Mouse (Mus musculus) embryonic facial prominence, embryonic 14.5 days (tissue): ENCODE measurements at regions not wholly inside any gene's neighbourhood (a gene's known extent, or its start where the extent isn't known, plus 50 kb on each side); places are given as distances from the start of the nearest gene placed in this dataset.

Source experiments
- ATAC-seq: fragments of 200-750 bp; cut with Nextera tagmentation; 2 replicates; pipeline ENCODE4 v1.8.0; 2017; ENCODE audit warnings: low read depth, moderate number of reproducible peaks, moderate TSS enrichment
- DNase-seq: peaks from one replicate; pipeline ENCODE4 v3.0.0-alpha.2; 2015; ENCODE audit warnings: low spot score
- H3K27ac ChIP-seq: fragments of 300-500 bp; sonication (generic); replicated peaks from 2 replicates; pipeline ENCODE4 v1.5.1; 2014; ENCODE audit warnings: low read depth, mild to moderate bottlenecking, low read length, moderate library complexity
- H3K27me3 ChIP-seq: fragments of 300-500 bp; sonication (generic); replicated peaks from 2 replicates; pipeline ENCODE4 v1.6.1; 2014; ENCODE audit warnings: low read length; ENCODE audit not compliant: control insufficient read depth, insufficient read depth
- H3K36me3 ChIP-seq: fragments of 300-500 bp; sonication (generic); 2 replicates; pipeline ENCODE4 v1.6.1; 2014; ENCODE audit warnings: low read length, mixed read lengths; ENCODE audit not compliant: control insufficient read depth, insufficient read depth
- H3K4me1 ChIP-seq: fragments of 300-500 bp; sonication (generic); 2 replicates; pipeline ENCODE4 v1.6.1; 2014; ENCODE audit warnings: antibody characterized with exemption, low read length; ENCODE audit not compliant: control insufficient read depth, insufficient read depth
- H3K4me2 ChIP-seq: fragments of 300-500 bp; sonication (generic); 2 replicates; pipeline ENCODE4 v1.6.1; 2014; ENCODE audit warnings: low read depth, mild to moderate bottlenecking, low read length, moderate library complexity, mixed read lengths
- H3K4me3 ChIP-seq: fragments of 300-500 bp; sonication (generic); 2 replicates; pipeline ENCODE4 v1.5.1; 2014; ENCODE audit warnings: low read depth, mild to moderate bottlenecking, low read length
- H3K9ac ChIP-seq: fragments of 300-500 bp; sonication (generic); 2 replicates; pipeline ENCODE4 v1.6.1; 2014; ENCODE audit warnings: low read depth, mild to moderate bottlenecking, low read length, moderate library complexity, mixed read lengths
- H3K9me3 ChIP-seq: fragments of 300-500 bp; sonication (generic); 2 replicates; pipeline ENCODE4 v1.6.1; 2016; ENCODE audit warnings: low read length; ENCODE audit not compliant: control insufficient read depth
- WGBS: fragments of 180-500 bp; shearing (Covaris S2); extraction: QIAGEN DNeasy Blood & Tissue Kit; methylation state at CpG from one replicate; pipeline ENCODE4 v1.1.7; 2014; 5-methylcytosine and 5-hydroxymethylcytosine counted together

DNA sequence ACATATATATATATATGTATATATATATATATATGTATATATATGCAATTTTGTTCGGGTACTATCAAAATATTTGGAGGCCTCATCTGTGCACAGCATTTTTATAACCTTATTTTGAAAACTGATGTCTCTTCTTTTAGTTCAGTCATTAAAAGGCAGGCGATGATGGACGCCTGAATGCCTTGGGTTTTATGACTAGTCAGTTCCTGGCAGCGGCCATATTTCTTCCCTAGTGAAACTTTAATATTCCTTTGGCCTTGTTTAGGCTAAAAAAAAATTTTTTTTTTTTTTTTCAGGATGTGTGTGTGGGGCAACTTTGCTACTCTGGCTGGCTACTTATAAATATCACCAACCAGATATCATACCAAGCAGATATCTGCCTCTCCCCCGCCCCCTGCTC lies 78.0 kb upstream of the Arid5b start:
- 61% methylated on average over 5 of the region's 5 CpGs for WGBS
- Histone ChIP-seq H3K27ac (peak overlapping the region; percentile 68), H3K4me2 (no peak overlapping the region), H3K9ac (no peak overlapping the region), H3K27me3 (no peaks in the 10 kb centered on the region), H3K9me3 (no peaks in the 10 kb centered on the region), H3K36me3 (no peaks in the 10 kb centered on the region), H3K4me1 (0 out of 2 replicates have a peak, but pooled peaks cover 3% of the 10 kb centered on the region), H3K4me3 (no peak overlapping the region)
- no peak for ATAC-seq
- peak; percentile 65 for DNase-seq

- 8% methylated on average over 6 of the region's 6 CpGs for WGBS
- H3K27ac ChIP-seq, result peak overlapping the region; percentile 79
- DNase-seq (peak; percentile 68), ATAC-seq (peak; percentile 26; the same call in 1 of the 2 replicates)
- H3K4me1 ChIP-seq, result 0 out of 2 replicates have a peak, but pooled peaks cover 3% of the 10 kb centered on the region
- no peaks in the 10 kb centered on the region for H3K36me3 ChIP-seq
- no peaks in the 10 kb centered on the region for H3K9me3 ChIP-seq
- no peak overlapping the region for H3K9ac ChIP-seq
- H3K4me2 ChIP-seq, result peak overlapping the region; percentile 35
- no peaks in the 10 kb centered on the region for H3K27me3 ChIP-seq
- peak overlapping the region; percentile 1; the same call in 1 of the 2 replicates for H3K4me3 ChIP-seq
Observed at GRCm38 (mm10) chr10:68356093-68356485, 77.5 kb upstream of the Arid5b start.

- Histone ChIP-seq H3K27me3 (no peaks in the 10 kb centered on the region), H3K27ac (peak overlapping the region; percentile 79), H3K9me3 (no peaks in the 10 kb centered on the region), H3K4me2 (peak overlapping the region; percentile 35), H3K36me3 (no peaks in the 10 kb centered on the region), H3K9ac (no peak overlapping the region), H3K4me1 (0 out of 2 replicates have a peak, but pooled peaks cover 3% of the 10 kb centered on the region), H3K4me3 (peak overlapping the region; percentile 1; the same call in 1 of the 2 replicates)
- 19% methylated on average over 6 of the region's 6 CpGs for WGBS
- ATAC-seq (no peak), DNase-seq (peak; percentile 65)
Observed at GRCm38 (mm10) chr10:68355471-68356092, 77.0 kb upstream of the Arid5b start.

- Histone ChIP-seq H3K4me1 (0 out of 2 replicates have a peak, but pooled peaks cover 3% of the 10 kb centered on the region), H3K9me3 (no peaks in the 10 kb centered on the region), H3K4me3 (no peak overlapping the region), H3K4me2 (peak overlapping the region; percentile 58), H3K36me3 (no peaks in the 10 kb centered on the region), H3K27me3 (no peaks in the 10 kb centered on the region), H3K9ac (no peak overlapping the region), H3K27ac (peak overlapping the region; percentile 79)
- 17% methylated on average over 7 of the region's 8 CpGs for WGBS
- ATAC-seq, result peak; percentile 48; the same call in 1 of the 2 replicates
- peak; percentile 72 for DNase-seq
Observed at GRCm38 (mm10) chr10:68354335-68355231, 76.0 kb upstream of the Arid5b start.

DNA sequence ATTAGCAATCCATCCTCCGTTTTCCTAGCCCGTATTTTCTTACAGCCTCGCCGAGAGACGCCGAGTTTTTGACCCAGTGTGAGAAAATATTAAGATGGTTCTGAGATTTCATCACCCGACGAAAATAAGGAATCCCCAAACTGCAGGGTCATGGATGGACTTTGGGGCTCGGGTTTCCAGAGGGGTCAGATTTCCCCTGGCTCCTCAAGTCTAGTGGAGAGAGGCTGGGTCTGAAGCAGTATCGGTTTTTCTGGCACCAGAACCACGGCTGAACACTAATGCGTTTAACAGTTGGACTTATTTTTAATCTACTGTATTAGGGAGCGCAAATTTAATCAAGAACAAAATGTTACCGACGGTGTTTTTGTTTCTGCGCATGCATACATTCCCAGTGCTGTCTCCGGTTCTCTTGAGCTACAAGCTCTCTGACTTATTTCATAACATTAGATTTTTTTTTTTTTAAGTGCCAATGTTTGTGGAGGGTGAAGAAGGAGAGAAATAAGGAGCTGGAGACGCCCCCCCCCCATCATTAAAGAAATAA lies 75.2 kb upstream of the Arid5b start:
- H3K9ac ChIP-seq, result peak overlapping the region; percentile 45
- DNase-seq, result peak; percentile 84
- no peaks in the 10 kb centered on the region for H3K9me3 ChIP-seq
- ATAC-seq, result peak; percentile 62
- H3K27me3 ChIP-seq, result no peaks in the 10 kb centered on the region
- H3K27ac ChIP-seq, result peak overlapping the region; percentile 69
- no peaks in the 10 kb centered on the region for H3K36me3 ChIP-seq
- H3K4me2 ChIP-seq, result peak overlapping the region; percentile 58
- H3K4me3 ChIP-seq, result peak overlapping the region; percentile 28
- H3K4me1 ChIP-seq, result 0 out of 2 replicates have a peak, but pooled peaks cover 3% of the 10 kb centered on the region
- WGBS, result 23% methylated on average over 18 of the region's 18 CpGs

DNA sequence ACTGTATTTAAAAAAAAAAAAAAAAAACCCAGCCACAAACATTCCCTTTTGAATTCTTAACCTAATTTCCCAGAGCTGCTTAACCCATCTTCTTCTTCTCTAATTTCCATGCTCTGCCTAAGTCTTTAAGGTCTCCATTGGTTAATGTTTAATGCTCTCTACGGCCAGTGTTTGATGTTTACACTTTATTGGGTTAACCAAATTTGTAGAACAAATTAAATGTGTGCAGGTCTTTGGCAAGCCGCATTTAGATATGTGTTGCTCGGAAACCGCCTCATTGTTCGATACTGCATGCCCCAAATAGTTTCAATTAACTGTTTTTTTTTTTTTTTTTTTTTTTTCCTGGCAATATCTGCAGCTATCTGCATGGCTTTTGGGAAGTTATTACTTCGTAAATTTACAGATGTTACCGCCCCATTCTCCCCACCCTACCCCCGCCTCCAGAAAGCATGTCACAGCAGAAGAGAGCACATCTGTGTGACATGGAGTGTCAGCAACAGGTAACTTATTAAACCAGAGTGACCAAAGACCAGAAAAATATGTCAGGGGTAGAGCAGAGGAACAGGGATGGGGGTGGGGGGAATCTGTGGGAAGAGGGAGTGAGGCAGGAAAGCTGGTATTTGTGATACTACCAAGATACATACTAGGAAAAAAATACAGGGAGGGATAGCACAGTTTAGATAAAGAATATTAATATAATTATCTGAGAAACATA lies 73.5 kb upstream of the Arid5b start:
- H3K36me3 ChIP-seq, result no peaks in the 10 kb centered on the region
- H3K9ac ChIP-seq, result no peak overlapping the region
- H3K27ac ChIP-seq, result no peak overlapping the region
- H3K4me3 ChIP-seq, result no peak overlapping the region
- H3K4me1 ChIP-seq, result 0 out of 2 replicates have a peak, but pooled peaks cover 3% of the 10 kb centered on the region
- no peaks in the 10 kb centered on the region for H3K9me3 ChIP-seq
- WGBS, result 75% methylated on average over 8 of the region's 8 CpGs
- ATAC-seq, result no peak
- no peak overlapping the region for H3K4me2 ChIP-seq
- peak; percentile 26 for DNase-seq
- no peaks in the 10 kb centered on the region for H3K27me3 ChIP-seq

GRCm38 (mm10) chr10:68351441-68351840 lies 72.9 kb upstream of the Arid5b start:
- H3K27ac ChIP-seq, result no peak overlapping the region; the same call in 1 of the 2 replicates
- no peak for ATAC-seq

GRCm38 (mm10) chr10:68350798-68351197 lies 72.3 kb upstream of the Arid5b start:
- no peaks in the 10 kb centered on the region for H3K36me3 ChIP-seq
- H3K4me3 ChIP-seq, result no peak overlapping the region
- H3K9ac ChIP-seq, result no peak overlapping the region
- no peak overlapping the region for H3K4me2 ChIP-seq
- no peaks in the 10 kb centered on the region for H3K9me3 ChIP-seq
- H3K27me3 ChIP-seq, result no peaks in the 10 kb centered on the region
- ATAC-seq (no peak), DNase-seq (no peak)
- H3K27ac ChIP-seq, result no peak overlapping the region
- 87% methylated on average over 12 of the region's 12 CpGs for WGBS
- no peaks in the 10 kb centered on the region for H3K4me1 ChIP-seq

More at GRCm38 (mm10) chr10:68351441-68351840, 72.9 kb upstream of the Arid5b start:
- no peak for DNase-seq
- Histone ChIP-seq H3K4me1 (no peaks in the 10 kb centered on the region), H3K9me3 (no peaks in the 10 kb centered on the region), H3K4me2 (no peak overlapping the region), H3K9ac (no peak overlapping the region), H3K4me3 (no peak overlapping the region), H3K36me3 (no peaks in the 10 kb centered on the region), H3K27me3 (no peaks in the 10 kb centered on the region)
- WGBS, result 62% methylated on average over 5 of the region's 5 CpGs
